Mouse (Mus musculus): ENCODE results near the gene Cxcl16.

DNA sequence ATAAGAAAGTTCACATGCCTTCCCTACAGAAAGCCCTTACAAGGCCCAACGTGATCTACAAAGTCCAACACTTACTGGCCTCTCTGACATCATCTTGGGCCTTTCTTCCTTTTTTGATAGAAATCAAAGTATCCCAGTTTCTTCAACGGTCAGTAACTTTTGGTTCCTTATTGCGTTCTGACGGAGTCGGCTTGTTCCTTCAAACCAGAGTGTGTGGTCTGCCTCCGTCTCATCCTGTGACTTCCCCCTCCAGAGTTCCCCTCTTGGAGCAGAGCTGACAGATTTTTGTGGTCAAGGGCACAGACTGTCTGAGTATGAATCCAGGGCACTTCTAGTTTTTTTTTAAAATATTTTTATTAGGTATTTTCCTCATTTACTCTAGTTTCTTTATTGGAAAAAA is 29.9 kb upstream of the Cxcl16 start:
- TF ChIP-seq CTCF (IDR thresholded peaks at IDR 0.05; ENCODE audit: borderline replicate concordance, control insufficient read depth, extremely low read depth, insufficient read depth, low read length, poor library complexity) (no peak), POLR2A (IDR thresholded peaks at IDR 0.05; ENCODE audit: control insufficient read depth, extremely low read depth, insufficient read depth, low read length, poor library complexity) (no peak)

Measured in thymus, adult 2 months (tissue).